Mouse (Mus musculus): Measurements from ENCODE around the gene Mks1.
A peak's percentile ranks its signal among the peaks of the same experiment; 100 is the strongest.
"Not testable (repeated sequence)": the region's sequence is repeated elsewhere in the genome, so short reads cannot be mapped to it uniquely, and the experiment has no call there.

Mks1 gene

DNA sequence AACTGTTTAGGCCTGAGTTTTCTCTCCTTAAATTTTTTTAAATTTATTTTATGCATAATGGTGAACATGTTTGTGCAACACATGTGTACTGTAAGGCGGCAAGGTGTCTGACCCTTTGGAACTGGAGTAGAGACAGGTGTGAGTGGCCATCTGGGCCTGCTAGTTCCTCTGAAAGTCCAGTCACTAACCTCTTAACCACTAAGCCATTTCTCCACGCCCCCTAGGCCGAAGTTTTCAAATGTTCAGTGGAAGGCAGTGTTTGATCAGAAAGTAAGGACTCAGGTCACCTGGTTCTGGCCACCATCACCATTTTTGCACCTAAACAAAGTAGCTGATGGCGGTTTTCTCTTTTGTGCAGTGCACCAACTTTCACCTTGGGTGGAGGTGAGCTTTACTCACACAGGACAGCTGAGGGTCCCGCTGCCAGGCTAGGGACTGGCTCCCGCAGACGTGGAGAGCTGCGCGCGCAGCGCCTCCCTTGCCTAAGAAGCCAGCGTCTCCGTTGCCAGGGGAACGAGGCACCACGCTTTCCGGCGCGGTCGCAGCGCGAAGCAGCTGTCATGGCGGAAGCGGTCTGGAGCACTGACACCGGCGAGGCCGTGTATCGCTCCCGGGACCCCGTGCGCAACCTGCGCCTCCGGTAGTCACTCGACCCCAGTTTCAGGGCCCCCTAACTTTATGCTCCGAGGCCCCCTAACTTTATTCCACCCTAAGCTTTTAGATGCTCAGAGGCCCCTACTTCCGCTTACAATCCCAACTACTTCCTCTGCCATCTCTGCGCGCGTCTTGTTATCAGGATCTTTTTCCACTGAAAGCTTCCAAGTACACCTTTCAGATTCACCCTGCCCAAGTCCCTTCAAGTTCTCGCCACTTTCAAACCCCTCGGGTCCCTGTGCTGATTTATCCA, at the start of gene Mks1:
Gene Mks1 (plus strand): TSS at position 526 of the 907 bp plus-strand sequence.
- DNase-seq (ENCODE audit: low spot score) = peak; percentile 81

DNA sequence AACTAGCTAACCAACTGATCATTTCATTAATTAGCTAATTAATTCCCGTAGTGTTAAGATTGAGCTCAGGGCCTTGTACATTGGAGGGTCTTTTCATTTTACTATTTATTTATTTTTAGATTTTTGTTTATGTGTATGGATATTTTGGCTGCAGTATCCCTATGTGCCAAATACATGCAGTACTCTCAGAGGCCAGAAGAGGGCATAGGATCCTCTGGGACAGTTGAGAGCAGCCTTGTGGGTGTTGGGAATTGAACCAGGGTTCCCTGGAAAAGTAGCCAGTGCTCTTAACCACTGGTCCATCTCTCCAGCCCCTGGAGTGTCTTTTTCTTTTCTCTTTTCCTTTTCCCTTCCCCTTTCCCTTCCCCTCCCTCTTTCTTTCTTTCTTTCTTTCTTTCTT, 47.6 kb upstream of the Mks1 start:
- DNase-seq (ENCODE audit: low spot score) = peak; percentile 31

DNA sequence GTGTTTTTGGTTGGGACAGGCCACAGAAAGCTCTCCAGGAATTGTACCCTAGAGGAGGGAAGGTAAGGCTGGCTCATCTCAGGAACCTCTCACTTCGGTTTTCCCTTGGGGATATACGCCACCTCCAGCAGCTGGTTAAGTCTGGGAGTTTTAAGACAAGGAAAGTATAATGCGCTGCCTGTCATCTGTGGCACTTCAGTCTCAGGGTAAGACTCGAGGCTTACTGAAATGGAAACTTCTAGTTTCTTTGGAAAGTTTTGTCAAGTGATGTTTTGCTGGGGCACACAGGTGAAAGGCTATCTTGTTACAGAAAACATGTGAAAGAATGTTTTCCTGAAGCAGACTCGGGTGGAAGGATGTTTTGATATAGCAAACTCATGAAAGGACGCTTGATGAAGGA, 45.6 kb upstream of the Mks1 start:
- no peak for DNase-seq (ENCODE audit: low spot score)

DNA sequence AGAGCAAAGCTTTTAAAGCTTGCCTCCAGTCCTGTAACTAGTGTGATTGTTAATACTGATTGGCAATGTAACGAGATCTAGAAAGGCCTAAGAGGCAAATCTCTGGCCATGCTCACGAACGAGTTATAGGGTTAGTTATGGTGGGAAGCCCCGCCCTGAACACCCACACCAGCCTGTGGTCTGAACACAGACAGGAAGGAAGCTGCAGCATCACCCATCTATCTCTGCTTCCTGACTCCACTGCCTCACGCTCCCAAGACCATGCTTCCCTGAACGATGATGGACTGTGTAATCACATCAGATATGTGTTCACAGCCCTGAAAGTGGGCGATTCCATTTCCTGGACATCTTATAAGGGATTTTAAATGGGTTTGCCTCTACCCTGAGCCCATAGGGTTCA, 44.8 kb upstream of the Mks1 start:
- DNase-seq (ENCODE audit: low spot score) = no peak

DNA sequence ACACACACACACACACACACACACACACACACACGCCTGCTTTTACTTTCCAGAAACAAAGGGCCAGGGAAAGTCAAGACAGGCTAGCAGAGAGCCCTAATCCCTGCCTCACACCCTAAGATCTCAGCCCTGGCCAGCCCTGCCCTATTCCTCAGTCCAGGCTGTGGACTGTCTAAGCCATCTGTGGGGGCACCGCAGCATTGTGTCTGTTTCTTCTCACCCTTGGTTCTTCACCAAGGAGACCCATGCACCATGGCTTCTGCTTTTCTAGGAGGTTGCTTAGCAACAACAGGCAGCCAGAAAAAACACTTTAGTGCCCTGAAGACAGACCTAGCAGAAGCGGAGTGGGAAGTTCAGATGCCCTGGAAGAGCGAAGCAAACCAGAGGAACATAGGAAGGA, 41.6 kb upstream of the Mks1 start:
- DNase-seq (ENCODE audit: low spot score) = no peak

DNA sequence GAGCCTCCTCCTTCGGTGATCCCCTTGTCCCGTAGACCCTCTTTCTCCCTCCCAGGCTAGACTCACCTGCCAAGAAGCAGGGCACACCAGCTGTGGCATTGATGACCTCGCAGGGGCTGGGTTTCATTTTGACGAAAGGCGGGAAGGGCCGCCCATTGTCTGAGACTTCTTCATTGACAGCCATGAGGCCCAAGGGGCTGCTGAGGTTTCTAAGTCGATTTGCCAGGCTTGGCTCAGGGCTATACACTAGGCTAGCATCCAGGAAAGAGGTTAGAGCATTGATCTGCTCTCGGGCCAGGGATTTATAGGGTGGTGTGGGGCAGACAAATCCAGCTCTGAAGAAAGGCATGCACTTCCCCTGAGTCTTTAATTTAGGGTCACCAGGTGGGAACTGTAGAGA, 38.2 kb upstream of the Mks1 start:
- no peak for DNase-seq (ENCODE audit: low spot score)

DNA sequence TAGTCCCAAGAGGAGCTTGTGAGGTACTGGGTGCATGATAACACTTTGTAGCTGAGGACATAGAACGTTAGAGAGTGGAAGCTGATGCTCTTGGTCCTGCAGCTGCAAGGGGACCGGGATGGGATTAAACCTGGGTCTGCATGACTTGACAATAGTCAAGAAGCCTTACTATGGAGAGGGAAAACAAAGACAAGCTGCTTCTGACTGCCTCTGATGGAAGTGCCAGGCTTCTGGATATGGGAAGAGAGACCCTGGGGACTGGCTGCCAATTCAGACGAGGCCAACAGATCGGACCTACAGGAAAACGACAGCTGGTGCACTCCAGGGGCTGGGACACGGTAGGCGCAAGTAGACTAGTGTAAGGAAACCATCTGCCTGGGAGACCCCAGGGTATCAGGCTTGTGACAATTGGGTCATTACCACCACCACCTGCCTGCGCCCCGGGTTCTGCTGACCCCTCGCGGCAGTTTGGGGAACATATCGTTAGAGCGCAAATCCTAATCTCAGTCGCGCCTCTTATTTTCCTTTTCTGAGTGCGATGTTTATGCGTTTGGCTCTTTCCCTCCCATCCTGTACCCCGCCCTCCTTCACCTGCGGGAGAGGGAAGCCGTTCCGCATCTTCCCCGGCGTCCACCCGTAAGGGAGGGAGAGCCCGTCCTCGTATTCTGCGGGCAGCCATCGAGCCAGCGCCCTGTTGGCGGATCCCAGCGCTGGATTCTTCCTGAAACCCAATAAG, 36.1 kb upstream of the Mks1 start:
- no peak for DNase-seq (ENCODE audit: low spot score)

DNA sequence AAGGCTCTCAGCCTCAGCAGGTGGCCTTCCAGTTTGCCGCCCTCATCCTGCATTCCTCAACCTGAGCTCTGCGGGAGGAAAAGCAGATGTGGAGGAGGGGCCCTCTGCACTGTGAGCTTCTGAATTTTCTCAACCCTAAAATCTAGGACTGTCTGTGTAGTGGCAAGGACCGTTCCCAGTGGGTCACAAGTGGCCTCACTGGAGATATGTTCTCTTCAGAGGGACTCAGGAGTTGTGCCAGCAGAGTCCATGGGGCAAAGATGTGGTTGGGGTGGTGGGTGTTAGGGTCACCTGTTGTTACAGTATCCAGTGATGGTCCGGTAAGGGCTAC, 35.6 kb upstream of the Mks1 start:
- DNase-seq (ENCODE audit: low spot score) = no peak

DNA sequence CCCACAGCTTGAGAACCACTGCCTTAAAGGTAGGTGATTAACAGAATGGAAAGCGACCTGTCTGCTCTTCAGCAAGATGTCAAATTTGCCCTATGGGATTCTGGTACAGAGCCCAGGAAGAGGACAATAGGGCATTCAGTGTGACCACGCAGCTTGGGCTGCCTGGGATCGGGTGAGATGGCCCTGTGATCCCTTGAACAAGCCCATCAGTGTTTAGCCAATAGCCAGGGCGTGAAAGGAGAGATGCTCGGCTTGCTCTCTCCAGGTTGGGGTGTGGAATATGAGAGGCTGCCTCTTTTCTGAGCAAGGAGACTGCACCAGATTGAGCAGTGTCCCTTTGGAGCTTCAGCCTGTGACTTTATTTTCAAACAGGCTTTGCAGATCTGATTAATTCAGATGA, 31.5 kb upstream of the Mks1 start:
- DNase-seq (ENCODE audit: low spot score) = no peak

DNA sequence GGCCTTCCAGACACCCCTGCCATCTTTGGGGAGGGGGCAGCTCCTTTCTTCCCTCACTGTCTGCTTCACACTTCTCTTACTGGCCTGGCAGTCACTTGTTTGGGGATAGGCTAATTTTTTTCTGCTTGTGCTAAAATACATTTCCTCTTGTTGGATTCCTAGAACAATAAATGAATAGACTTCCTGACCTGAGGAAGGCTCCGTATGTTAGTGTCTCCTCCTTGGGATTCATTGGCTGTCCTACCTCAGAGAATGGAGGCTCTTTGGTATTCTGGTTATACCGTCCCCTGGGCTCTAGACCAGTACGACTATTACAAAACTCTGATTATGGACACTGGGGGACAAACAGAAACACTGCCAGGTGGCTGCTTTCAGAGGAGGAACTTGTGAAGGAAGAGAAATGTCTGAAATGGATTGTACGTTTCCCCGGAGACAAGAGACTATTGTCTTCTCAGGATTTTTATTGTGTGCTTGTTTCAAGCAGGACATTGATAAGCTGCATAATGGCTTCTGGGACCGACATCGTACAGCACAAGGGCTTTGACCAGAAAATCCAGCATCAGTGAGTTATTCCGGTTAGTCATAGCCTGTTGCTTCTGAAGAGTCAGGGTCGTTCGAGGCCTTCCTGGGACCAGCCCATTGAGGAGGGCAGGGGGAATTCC, 24.6 kb upstream of the Mks1 start, which contains the start of gene Lpo:
Gene Lpo (minus strand): TSS at position 51 of the 662 bp plus-strand sequence.
- no peak for DNase-seq (ENCODE audit: low spot score)

DNA sequence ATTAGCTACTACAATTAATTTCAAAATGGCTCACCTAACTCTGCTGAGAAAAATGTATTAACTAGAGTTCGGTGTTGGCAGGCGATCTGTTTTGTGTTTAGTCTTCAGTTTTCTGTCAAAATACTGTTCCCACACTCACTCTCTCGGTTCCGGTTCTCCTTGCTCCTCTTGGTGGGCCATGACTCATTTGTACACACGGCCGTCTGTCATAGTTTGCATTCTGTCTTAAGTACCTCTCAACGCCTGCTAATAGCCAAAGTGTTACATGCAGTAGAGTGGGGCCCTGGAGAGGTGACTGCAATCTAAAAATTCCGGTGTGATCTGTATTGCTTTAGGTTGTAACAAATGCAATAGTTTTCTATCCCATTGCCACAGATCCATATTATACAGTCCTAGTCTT, 12.3 kb upstream of the Mks1 start:
- DNase-seq (ENCODE audit: low spot score) = no peak

DNA sequence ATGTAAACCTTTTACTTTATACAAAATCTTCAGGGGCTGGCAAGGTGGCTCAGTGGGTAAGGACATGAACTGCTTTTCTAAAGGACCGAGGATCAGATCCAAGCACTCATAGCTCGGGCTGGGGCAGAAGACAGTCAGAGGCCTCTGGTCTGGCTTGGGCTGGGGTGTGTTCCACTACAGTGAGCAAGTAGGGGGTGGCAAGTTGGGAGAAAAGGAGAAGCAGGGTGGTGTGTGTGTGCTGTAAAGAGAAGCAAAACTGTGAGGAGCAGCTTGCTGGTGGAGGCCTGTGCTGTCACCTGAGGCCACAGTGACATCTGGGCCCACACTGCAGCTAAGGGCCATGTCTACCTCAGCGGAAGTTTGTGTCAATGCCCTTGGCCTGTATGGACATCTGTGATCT, 11.6 kb upstream of the Mks1 start:
- DNase-seq (ENCODE audit: low spot score) = no peak

DNA sequence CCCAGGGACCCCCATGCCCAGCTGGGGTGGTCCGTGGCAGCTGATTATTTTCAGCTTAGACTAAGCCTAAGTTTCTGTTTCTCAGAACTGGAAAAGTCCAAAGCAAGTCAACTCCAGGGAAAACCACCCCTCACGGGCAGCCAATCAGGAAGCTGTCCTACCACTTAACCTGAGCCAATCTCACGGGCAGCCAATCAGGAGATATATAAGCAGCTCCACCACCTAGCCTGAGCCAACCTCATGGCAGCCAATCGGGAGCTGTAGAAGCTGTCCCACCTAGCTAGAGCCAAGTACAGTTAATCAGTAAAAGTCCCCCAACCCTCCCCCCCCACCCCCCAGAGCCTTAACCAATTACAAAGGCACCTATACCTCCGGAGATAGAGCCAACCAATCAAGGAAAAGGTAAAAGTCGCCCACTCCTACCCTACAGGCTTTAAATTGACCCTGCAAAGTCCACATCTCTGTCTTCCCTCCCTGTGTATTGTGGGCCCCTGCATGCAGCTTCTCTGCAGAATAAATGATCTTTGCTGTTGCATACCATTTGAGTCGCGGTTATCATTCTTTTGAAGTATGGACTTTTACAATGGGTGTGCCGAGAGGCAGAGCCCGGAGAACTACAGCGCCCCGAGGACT, 5.9 kb upstream of the Mks1 start:
- DNase-seq (ENCODE audit: low spot score) = no peak

DNA sequence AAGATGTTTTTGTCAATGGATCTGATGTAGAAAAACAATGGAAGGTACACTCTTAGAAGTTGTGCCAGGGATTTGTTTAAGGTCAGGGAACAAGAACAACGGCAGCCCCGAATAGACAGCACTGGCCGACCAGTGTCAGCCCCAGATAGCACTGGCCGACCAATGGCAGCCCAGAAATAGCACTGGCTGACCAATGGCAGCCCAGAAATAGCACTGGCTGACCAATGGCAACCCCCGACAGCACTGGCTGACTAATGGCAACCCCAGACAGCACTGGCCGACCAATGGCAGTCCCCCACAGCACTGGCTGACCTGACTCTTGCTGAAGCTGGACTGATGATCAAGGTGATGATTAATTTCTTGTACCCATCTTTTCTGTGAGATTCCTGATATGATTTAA, 5.1 kb upstream of the Mks1 start:
- DNase-seq (ENCODE audit: low spot score) = no peak

DNA sequence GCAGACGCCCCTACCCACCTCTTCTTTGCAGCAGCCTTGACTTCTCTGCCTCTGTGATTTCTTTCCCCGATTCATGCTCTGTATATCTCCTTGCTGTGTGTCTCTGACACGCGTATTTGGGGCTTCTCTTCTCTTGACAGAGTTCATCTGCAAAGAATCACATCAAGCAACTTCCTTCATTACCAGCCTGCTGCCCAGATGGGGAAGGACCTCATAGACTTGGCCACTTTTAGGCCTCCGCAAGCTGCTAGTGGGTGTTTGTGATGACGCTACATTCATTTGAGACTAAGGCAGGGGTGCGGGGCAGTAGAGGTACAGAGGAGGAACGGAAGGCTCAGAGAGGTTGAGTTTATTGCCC, 561 bp downstream of the Mks1 start:
- no peak for DNase-seq (ENCODE audit: low spot score)

DNA sequence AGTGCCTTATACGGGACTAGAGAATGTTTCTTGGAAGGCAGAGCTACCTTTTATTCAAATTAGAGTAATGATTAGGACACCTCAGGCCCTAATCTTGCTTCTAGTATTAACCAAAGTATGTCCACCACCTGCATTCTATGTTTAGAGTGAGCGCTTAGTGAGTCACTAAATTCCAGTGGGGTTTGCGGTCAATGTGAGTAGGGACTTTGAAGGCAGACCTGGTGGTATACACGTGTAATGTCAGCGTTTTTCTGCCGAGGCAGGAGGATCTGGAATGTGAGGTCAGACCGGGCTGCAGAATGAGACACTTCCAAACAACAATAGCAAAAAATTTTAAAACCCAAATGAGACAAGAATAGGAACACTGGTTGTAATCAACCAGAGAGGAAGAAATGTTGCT, 1.5 kb downstream of the Mks1 start:
- no peak for DNase-seq (ENCODE audit: low spot score)

DNA sequence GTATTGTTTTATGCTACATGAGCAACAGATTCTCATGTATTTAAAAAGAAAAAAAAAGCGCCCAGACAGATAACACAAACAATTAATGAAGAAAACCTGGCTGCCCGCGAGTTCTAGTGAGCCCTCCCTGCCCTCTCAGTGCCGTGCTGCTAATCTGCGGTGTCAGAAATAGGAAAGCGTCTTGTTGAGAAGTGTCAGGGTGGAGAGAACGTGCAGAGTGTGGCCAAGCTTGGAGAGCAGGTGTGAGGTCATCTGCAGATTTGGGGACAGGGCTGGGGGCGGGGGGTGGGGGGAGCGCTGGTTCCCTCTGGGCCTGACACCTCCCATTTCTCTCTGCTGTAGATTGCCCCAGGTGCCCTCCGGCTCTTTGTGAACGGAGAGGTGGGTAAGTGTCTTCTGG, 6.3 kb downstream of the Mks1 start:
- DNase-seq (ENCODE audit: low spot score) = no peak

DNA sequence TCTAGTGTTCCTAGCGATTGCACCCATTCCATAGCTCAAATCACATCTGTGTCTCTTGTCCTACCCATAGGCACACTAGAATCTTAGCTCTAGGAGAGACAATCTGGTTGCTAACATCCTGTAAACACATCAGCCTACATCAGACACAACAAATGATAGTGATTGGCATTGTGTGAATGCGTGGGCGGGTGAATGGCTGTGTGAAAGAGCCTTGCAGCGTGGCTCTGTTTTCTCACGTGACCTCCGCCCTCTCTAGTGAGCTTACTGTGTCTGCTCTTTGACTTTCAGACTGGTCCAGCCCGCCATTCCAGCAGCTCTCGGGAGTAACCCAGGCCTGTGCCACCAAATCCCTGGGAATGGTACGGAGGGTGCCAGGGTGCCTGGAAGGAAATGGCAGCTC, 7.4 kb downstream of the Mks1 start:
- DNase-seq (ENCODE audit: low spot score) = no peak

DNA sequence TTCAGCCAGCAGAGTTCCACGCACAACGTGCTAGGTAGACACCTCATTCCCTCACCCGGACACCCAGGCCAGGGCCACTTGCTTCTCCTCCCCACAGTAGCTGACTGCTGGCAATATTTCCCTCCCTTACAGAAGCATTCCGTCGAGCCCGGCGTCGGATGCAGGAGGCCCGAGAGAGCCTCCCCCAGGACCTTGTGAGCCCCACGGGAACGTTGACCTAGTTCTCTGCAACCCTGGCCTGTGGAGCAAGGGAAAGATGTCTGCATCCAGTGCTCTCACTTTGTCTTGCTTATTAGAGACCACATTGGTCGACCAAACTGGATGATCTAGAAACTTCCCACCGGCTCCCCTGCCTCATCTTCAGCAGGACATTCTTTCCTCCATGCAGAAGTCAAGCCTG, 9.8 kb downstream of the Mks1 start:
- DNase-seq (ENCODE audit: low spot score) = no peak

DNA sequence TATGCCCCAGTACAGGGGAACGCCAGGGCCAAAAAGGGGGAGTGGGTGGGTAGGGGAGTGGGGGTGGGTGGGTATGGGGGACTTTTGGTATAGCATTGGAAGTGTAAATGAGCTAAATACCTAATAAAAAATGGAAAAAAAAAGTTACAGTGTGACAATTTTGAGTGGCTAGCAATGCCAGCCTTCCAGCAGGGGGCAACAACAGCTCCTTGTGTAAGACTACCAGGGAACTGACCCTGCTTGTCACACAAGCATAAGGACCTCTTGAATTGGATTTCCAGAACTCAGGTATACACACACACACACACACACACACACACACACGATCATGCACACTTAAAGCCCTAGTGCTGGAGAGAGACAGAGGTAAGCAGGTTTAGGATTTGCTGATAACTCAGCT, 13.9 kb downstream of the Mks1 start:
- DNase-seq (ENCODE audit: low spot score) = not testable (repeated sequence)

DNA sequence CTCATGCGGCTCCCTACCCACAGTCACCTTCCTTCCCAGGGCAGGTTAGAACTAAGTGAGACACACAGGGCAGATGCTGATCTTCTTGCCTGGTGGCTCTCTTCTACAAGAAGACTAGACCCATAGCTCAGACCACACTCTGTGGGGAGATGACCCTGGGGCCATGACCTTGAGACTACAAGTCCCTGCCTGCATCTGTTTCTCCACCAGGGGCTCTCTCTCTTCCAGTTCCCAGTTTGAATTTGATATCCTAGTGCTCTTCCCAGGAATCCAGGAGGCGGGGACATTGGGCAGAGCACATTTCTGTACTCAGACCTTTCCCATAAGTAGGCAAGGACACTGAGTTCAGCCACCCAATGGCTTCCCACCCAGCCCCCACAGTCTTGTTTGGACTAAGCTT, 17.1 kb downstream of the Mks1 start:
- no peak for DNase-seq (ENCODE audit: low spot score)

DNA sequence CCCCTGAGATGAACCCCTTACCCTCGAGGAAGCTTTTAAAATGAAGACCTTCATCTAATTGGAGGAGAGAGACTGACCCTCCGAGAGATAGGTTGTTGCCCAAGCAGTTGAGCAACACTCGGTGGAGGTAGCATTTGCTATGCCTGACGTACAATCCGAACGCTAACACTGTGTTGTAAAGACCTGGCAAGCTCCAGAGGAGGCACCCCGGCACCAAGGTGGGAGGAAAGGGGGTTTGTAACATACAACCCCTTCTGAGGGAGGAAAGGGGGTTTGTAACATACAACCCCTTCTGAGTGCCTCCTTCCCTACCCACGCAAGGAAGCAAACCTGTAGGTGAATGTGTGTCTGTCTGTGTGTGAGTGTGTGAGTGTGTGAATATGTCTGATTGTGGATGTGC, 18.8 kb downstream of the Mks1 start:
- no peak for DNase-seq (ENCODE audit: low spot score)

DNA sequence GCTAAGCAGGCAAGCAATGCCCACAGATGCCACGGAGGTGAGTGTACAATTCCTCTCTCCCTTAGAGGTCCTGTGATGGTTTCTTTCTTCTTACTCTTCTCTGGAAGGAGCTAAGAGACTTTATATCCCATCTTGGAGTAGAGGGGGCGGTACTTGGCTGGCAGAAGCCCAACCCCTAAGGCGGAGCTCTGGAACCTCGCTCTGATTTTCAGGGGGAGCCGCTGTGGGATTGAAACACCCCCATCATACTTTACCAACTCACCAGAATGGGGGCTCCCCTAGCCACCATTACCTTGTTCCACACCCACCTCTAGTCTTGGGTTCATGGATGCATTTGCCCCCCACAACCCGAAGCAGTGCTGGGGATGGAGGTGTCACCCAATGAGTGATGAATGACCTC, 22.4 kb downstream of the Mks1 start, which contains the start of gene Epx:
Gene Epx (minus strand): TSS at position 101 of the 400 bp plus-strand sequence.
- no peak for DNase-seq (ENCODE audit: low spot score)
